Mouse (Mus musculus): ENCODE data around the gene Trpm2.
A peak's percentile ranks its signal among the peaks of the same experiment; 100 is the strongest.

GRCm38 (mm10) chr10:77878985-77879384 is 91.4 kb downstream of the Trpm2 start:
- TF ChIP-seq CTCF (IDR thresholded peaks at IDR 0.05; ENCODE audit: control insufficient read depth, insufficient read depth, insufficient replicate concordance, low read depth, low read length) (peak; percentile 46; the same call in 1 of the 2 replicates), POLR2A (IDR thresholded peaks at IDR 0.05; ENCODE audit: control insufficient read depth, low read depth, low read length) (no peak)

All from testis, adult 2 months (tissue).